In the genomic region with DNA sequence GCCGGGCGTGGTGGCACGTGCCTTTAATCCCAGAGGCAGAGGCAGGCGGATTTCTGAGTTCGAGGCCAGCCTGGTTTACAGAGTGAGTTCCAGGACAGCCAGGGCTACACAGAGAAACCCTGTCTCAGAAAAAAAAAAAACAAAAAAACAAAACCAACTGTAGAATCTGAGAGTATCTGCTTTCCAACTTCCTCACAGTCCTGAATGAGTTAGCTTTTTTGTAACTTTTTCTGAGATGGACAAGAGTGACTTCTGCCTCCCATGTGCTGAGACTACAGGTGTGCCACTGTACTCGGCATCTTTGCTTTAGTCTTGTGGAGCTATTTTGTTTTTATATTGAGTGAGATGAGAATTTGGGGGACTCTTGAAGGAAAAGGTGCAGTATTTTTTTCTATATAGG, we compare ENCODE assay signal across 25 mouse cellular contexts.
"Had no signal": no experiment of that assay in that cellular context is flagged by ENCODE, and none has a peak within 500 bp of the region (broad histone marks: within the 10 kb centered on the region; RNA-seq: fewer than 3 reads in every experiment).

No protein-coding gene starts in this region.

- H3K36me3 ChIP-seq: forebrain, embryonic 12.5 days had no signal

- H3K4me1 ChIP-seq: embryonic facial prominence, embryonic 10.5 days; embryonic facial prominence, embryonic 12.5 days; embryonic facial prominence, embryonic 13.5 days; embryonic facial prominence, embryonic 15.5 days; forebrain, embryonic 10.5 days; forebrain, embryonic 12.5 days; forebrain, embryonic 13.5 days; forebrain, embryonic 15.5 days; heart, embryonic 10.5 days had no signal

- H3K27ac ChIP-seq: embryonic facial prominence, embryonic 10.5 days; embryonic facial prominence, embryonic 12.5 days; embryonic facial prominence, embryonic 13.5 days; embryonic facial prominence, embryonic 15.5 days; forebrain, embryonic 10.5 days; forebrain, embryonic 12.5 days; forebrain, embryonic 13.5 days; forebrain, embryonic 15.5 days; gastrocnemius, adult 2 months; heart, adult 2 months; heart, embryonic 10.5 days had no signal

- H3K9me3 ChIP-seq: embryonic facial prominence, embryonic 10.5 days; embryonic facial prominence, embryonic 12.5 days; embryonic facial prominence, embryonic 13.5 days; embryonic facial prominence, embryonic 15.5 days; forebrain, embryonic 10.5 days; forebrain, embryonic 12.5 days; forebrain, embryonic 13.5 days; forebrain, embryonic 15.5 days; heart, embryonic 10.5 days had no signal

- H3K9ac ChIP-seq: embryonic facial prominence, embryonic 12.5 days; embryonic facial prominence, embryonic 13.5 days; embryonic facial prominence, embryonic 15.5 days; forebrain, embryonic 12.5 days; forebrain, embryonic 13.5 days; forebrain, embryonic 15.5 days; forebrain, postnatal 0 days had no signal

- H3K27me3 ChIP-seq: embryonic facial prominence, embryonic 12.5 days; embryonic facial prominence, embryonic 13.5 days; embryonic facial prominence, embryonic 15.5 days; forebrain, embryonic 12.5 days; forebrain, embryonic 13.5 days; forebrain, embryonic 15.5 days had no signal

- H3K4me3 ChIP-seq: embryonic facial prominence, embryonic 10.5 days; embryonic facial prominence, embryonic 12.5 days; embryonic facial prominence, embryonic 13.5 days; embryonic facial prominence, embryonic 15.5 days; erythroblast, embryonic 14.5 days; forebrain, embryonic 10.5 days; forebrain, embryonic 12.5 days; forebrain, embryonic 13.5 days; forebrain, embryonic 15.5 days; gastrocnemius, adult 2 months; heart, adult 2 months; heart, embryonic 10.5 days had no signal

- DNase-seq: cerebellum, adult 9-10 months; cerebellum, adult 9-11 months; cerebellum, postnatal 10 days; cerebellum, postnatal 14 days; cerebellum, postnatal 25 days; cerebellum, postnatal 36 days; embryo, embryonic 11 days; forebrain, postnatal 0 days; gastrocnemius, adult 2 months; gastrocnemius, postnatal 10 days; gastrocnemius, postnatal 14 days; gastrocnemius, postnatal 25 days; gastrocnemius, postnatal 36 days; heart, adult 18-20 months; heart, adult 2 months had no signal
